Mouse (Mus musculus) ZHBTc4 (cell line): ENCODE results near the gene Ccdc157.
A peak's percentile ranks its signal among the peaks of the same experiment; 100 is the strongest.

Experiments
- DNase-seq: peaks from one replicate; pipeline ENCODE4 v3.0.0-alpha.2; 2011; ENCODE audit warnings: low read depth, low spot score

Gene Ccdc157

DNA sequence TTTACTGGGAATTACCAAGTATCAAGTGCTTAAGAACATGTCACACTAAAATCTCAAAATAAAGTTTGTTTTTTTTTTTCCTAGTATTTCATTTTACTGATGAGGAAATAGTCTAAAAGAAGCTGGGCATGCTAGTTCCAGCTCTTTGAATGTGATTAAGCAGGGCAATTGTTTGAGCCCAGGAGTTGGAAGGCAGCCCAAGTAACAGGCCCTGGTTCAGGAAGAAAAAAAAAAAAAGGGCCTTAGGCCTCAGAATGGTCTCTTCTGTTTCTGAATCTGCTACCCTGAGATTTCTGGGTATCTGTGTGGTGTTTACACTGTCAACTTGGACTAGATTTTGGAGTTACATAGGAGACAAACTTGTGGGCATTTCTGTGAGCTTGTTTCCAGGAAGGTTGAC, 23.4 kb upstream of the Ccdc157 start:
- DNase-seq = no peak

DNA sequence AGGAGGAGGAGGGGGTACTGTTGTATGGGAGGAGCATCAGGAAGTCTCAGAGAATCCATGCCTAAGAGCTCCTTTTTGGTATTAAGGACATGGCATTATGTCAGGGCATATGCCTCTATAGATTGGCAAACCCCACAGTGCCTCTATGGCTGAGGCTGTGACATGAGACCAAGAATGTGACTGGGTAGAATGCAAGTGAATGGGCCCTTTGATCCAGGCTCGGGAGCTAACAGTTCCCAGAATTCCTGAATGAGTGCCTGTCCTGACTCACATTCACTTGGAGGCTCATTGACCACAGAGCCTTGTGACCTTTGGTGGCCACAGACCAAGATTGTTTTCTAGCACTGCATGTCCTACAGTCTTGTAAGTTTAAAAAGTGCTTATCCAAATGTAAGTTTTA, 22.0 kb upstream of the Ccdc157 start:
- DNase-seq = peak; percentile 37

DNA sequence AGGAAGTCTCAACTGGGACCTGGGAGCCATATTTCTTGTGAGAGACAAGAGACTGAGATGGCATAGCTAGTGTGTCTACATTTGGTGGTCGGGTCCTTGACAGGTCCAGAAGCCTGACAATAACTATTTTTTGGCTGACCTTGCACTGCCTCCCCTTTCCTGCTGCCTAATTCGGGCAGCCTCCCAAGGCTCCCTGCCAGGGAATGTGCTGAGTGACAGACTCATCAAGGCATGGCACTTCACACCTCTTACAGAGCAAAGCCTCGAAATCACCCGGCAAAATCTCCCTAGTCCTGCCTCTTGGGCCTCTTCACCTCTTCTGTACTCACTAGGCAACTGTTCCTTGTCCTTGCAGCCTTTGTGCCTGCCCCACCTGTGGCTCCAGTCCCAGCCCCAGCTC, 17.6 kb upstream of the Ccdc157 start:
- no peak for DNase-seq

DNA sequence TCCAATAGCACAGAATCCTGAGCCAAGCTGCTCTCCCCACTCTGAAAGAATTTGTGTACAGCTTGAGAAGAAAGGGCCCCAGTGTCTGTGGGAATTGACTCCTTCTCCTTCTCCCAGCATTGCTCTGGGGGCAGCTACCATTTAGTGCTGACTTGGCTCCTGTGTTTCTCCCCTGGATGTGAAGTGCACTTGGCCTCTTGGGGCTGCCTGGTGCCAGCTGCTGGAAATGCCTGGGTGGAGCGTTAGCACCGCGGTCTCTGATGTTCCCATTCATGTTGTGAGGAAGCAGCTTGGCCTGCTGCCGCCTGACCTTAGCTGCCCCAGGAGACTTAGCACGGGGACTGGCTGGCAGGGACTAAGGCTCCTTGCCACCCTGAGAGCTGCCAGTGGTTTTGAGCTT, 14.5 kb upstream of the Ccdc157 start:
- no peak for DNase-seq

- DNase-seq = no peak
These were observed 6.5 kb upstream of the Ccdc157 start for GRCm38 (mm10) chr11:4166467-4167090.

- DNase-seq = no peak
These were observed 4.6 kb upstream of the Ccdc157 start for GRCm38 (mm10) chr11:4164701-4165100.

DNA sequence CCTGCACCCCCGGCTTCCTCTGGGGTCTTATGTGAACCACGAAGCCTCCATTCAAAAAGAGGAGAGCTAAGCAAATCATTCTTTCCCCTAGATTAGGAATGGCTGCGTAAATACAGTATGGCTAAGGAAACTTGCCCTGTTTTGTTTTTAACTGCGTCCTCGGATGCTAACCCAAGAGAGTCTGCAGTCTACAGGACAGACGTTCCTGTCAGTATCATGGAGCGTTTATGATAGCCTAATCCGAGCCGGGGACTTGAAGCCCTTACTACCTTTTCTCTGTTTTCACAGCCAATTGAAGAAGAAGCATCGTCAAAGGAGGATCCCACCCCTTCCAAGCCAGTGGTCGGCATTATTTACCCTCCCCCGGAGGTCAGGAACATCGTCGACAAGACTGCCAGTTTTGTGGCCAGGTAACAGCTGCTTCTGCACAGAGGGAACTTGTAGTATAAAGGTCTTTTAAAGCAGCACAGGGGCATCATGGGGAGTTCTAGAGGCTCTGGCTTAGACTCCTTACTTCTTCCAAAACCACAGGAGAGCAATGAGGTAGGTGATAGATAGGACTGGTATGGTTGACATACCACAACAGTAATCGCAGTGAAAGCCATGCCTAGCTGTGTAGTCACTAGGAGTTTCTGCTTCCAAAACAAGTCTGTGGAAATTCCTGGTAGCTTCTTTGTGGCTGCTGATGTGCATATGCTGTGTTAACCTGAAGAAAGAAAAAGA, 826 bp upstream of the Ccdc157 start:
- DNase-seq = peak; percentile 12

- DNase-seq = no peak
These were observed 1.4 kb downstream of the Ccdc157 start for GRCm38 (mm10) chr11:4158676-4159075.

- no peak for DNase-seq
These were observed 4.5 kb downstream of the Ccdc157 start for GRCm38 (mm10) chr11:4155641-4156040.

DNA sequence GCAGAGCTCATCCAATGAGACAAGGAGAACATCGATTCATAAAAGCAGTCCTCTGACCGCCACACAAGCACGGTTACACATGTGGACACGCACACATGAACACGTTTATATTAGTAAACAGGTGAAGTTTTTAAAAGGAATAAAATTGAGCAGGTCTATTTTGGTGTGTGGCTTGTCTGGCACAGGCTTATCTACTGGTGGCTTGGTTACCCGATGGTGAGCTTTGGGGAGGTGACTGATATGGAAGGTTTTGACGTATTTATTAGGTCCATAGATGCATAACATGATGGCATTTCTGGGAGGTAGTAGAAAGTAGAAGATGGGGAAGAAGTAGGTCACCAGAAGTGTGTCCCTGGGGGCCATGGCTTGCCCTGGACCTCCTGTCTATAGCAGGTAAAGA, 6.4 kb downstream of the Ccdc157 start:
- no peak for DNase-seq

DNA sequence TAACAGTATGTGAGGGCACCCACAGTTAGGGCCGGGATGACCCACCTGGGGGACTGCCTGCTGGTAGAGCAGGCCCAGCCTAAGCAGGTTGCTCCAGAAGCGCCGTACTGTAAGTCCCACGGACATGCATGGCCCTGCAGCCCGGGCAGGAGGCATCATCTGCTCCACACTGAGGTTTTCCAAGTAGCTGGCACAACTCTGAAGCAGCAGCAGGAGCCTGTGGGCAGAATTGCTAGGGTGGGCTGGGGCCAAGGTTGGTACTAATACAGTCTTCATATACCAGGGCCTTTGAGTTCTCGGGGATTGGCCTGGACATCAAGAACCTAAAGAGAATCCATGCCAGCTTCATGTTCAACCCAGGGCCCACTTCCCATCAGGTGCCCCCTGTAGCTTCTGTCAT, 10.2 kb downstream of the Ccdc157 start:
- DNase-seq = no peak

GRCm38 (mm10) chr11:4148536-4149156, 11.4 kb downstream of the Ccdc157 start:
- DNase-seq = no peak

GRCm38 (mm10) chr11:4148120-4148519, 12.0 kb downstream of the Ccdc157 start:
- no peak for DNase-seq

DNA sequence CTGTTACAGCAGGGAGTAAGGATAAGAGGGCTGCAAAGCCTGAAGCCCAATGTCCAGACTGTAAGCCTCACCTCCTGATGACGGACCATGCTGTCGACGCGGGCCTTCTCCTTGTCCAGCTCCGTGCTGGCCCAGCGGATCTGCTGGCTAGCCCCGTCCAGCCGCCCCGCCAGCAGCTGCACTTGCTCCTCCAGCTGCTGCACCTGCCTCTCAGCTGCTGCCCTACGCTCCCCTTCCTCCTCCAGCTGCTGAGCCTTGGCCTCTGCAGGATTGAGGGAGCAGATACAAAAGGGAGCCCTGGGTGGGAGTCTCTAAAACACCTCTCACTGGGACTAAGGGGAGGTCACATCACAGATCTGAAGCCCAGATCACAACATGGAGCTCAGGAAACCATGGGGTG, 13.0 kb downstream of the Ccdc157 start:
- no peak for DNase-seq

DNA sequence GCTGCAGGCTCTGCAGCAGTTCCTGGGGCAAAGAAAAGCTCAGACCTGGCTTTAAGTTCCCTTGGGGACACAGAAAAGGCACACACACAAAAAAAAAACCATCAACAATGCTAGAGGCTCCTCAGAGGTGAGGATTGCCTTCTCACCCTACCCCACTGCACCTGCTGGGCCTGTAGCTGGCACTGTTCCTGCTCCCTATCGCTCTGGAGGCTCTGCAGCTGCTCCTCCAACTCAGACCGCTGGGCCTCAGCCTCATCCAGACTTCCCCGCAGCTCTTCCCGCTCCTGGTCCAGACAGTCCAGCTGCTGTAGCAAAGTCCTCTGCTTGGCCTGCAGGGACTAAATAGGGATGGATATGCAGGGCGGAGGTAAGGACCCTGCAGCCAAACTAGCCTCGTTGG, 13.7 kb downstream of the Ccdc157 start:
- DNase-seq = no peak

- peak; percentile 40 for DNase-seq
These were observed 16.6 kb downstream of the Ccdc157 start for GRCm38 (mm10) chr11:4143281-4144062.

DNA sequence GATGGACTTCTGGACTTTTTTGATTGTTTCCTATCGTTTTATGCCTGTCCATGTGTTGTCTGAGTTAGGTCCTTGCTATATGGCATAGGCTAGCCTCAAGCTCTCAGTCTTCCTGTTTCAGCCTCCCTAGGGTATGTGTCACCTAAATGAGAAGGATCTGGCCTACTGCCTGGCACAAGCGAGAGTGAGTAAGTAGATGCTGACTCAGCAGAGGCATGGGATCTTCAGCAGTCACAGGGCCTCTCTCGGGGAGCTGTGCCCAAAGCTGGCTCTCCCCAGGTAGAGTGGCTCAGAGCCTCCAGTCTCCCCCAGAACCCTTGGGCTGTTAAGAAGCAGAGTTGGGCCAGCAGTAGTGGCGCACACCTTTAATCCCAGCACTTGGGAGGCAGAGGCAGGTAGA, 17.7 kb downstream of the Ccdc157 start:
- DNase-seq = no peak

- no peak for DNase-seq
These were observed 18.6 kb downstream of the Ccdc157 start for GRCm38 (mm10) chr11:4141505-4141904.

GRCm38 (mm10) chr11:4138964-4139363, 21.1 kb downstream of the Ccdc157 start:
- DNase-seq = no peak

GRCm38 (mm10) chr11:4134986-4135935, 24.8 kb downstream of the Ccdc157 start, which contains the start of gene Rnf215:
Gene Rnf215, plus strand, starts transcription at chr11:4135202.
- peak; percentile 94 for DNase-seq

DNA sequence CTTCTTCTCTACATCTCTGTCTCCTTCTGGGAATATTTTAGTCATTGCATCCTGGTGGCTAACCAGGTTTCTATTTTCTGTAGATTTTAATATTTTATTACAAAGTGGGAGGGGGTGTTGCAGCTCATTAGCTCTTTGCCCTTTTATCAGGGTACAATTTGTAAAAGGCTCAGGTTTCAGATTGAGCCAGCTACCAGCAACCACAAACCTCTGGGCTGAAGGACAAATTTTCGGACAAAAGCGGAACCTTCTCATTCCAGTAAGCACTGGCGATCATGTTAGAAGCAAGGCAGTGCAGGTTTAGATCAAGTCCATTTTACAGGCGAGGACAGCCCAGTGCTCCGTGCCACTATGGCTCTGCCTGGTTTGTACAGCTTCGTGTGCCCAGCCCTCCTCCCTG, 25.7 kb downstream of the Ccdc157 start:
- DNase-seq = no peak
